Mouse (Mus musculus) macrophage (primary cell): ENCODE measurements around the gene Grhl3. TPM values are rescaled to one million over a fixed set of nuclear protein-coding genes. Genes with fewer than 3 reads are reported as not detected.
A peak's percentile ranks its signal among the peaks of the same experiment; 100 is the strongest.

Experiments
- H3K27ac ChIP-seq: fragments of 350-480 bp; formaldehyde crosslinking; 2 replicates; pipeline ENCODE4 v1.9.0; 2021
- H3K36me3 ChIP-seq: fragments of 350-480 bp; formaldehyde crosslinking; 2 replicates; pipeline ENCODE4 v1.9.0; 2021; ENCODE audit errors: inconsistent target
- H3K4me3 ChIP-seq: fragments of 350-480 bp; formaldehyde crosslinking; 2 replicates; pipeline ENCODE4 v1.9.0; 2021; ENCODE audit errors: inconsistent target
- H3K79me2 ChIP-seq: fragments of 350-480 bp; formaldehyde crosslinking; 2 replicates; pipeline ENCODE4 v1.9.0; 2021; ENCODE audit errors: inconsistent target
- WGBS: methylation state at CpG from one replicate; pipeline ENCODE4 v1.1.7; 2026; ENCODE audit warnings: inconsistent platforms; ENCODE audit not compliant: missing documents; 5-methylcytosine and 5-hydroxymethylcytosine counted together
- polyA plus RNA-seq: library from polyadenylated mRNA; stranded (reverse); fragments of 250-400 nt; gene quantifications from 3 replicates; pipeline ENCODE4 v1.2.4, GENCODE M21; 2018; ENCODE audit warnings: inconsistent platforms

Grhl3 gene
- polyA plus RNA-seq, 1 experiment from 2014 or later: not detected

DNA sequence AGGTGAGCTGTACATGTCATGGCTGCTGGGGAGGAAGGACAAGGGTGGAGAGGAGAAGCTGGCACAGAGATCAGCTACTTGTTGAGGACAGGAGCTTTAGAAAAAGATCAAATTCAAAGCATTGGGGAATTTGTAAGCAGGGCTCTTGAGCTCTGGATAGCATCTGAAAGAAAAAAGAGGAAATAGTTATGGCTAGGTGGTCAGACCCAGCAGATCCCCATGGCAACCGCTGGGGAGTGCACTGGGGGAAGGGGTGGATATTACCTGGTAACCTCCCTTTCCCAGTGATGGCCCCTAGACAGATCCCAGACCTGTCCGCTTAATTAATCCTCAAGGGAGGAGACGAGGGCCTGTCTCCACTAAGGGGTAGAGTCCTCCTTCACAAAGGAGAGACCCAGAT is 73.6 kb downstream of the Grhl3 start:
- H3K4me3 ChIP-seq: no peak overlapping the region
- no peak overlapping the region for H3K27ac ChIP-seq
- H3K36me3 ChIP-seq: no peaks in the 10 kb centered on the region
- H3K79me2 ChIP-seq: no peaks in the 10 kb centered on the region
- WGBS: 60% methylated on average over 3 of the region's 3 CpGs

DNA sequence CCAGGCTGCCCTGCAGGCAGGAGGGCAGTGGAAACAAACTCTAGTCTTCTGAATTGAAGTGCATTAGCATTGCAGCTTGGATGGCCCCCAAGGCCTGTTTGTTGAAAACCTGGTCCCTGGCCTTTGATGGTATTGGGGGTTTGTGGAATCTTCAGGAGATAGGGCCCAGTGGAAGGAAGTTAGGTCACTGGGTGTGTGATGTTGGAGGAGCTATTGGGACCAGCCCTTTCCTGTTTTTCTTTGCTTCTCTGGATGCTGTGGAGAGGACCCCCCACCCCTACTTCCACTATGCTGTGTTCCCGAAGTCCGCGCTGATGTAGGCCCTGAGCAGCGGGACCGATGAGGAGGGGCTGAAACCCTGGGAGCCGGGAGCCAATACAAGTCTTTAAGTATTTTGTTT is 75.3 kb downstream of the Grhl3 start:
- Histone ChIP-seq H3K36me3 (no peaks in the 10 kb centered on the region), H3K27ac (no peak overlapping the region), H3K79me2 (no peaks in the 10 kb centered on the region; the same call in 1 of the 2 replicates), H3K4me3 (no peak overlapping the region)
- WGBS: 95% methylated on average over 6 of the region's 6 CpGs

DNA sequence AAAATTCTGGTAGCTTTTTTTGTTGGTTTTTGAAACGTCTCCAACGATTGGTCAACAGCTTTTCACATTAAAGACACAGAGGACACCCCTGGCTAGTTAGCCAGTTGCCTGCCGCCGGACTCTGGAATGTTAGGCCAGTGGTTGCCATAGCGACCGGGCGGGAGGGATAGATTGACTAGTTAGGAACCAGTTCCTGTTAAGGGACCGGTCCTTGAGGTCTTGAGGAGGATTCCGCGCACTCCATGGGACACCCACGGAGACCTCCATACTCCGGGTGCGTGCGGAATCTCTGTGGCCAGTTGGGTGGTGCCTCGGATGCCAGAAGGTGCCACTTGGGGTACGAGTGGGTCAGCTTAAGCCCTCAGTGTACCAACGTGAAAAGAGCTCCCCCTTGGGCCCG is 77.6 kb downstream of the Grhl3 start:
- no peaks in the 10 kb centered on the region for H3K36me3 ChIP-seq
- no peak overlapping the region for H3K4me3 ChIP-seq
- 75% methylated on average over 18 of the region's 18 CpGs for WGBS
- no peaks in the 10 kb centered on the region; the same call in 1 of the 2 replicates for H3K79me2 ChIP-seq
- H3K27ac ChIP-seq: no peak overlapping the region

DNA sequence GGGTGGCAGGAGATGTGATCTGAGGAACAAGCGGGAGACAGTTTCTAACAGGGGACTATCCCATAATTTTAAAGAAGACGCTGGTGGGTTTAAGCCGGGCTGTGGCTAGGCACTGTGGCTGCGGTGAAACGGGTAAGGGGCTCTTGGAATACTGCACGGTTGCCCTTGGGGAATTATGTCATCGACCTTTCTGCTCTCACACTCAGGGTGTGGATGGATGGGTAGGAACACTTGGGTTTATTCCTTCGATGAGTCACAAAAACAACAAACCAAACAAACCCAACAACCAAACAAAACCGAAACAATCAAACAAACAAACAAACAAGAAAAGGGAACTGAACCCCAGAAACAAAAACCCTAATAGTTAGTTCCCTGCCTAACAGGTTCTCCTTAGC is 78.0 kb downstream of the Grhl3 start:
- H3K79me2 ChIP-seq: no peaks in the 10 kb centered on the region; the same call in 1 of the 2 replicates
- no peak overlapping the region for H3K27ac ChIP-seq
- H3K36me3 ChIP-seq: 0 out of 2 replicates have a peak, but pooled peaks cover 3% of the 10 kb centered on the region
- H3K4me3 ChIP-seq: peak overlapping the region; percentile 79; the same call in 1 of the 2 replicates
- 32% methylated on average over 9 of the region's 9 CpGs for WGBS

- WGBS: 2% methylated on average over 52 of the region's 53 CpGs
Observed at GRCm38 (mm10) chr4:135494521-135495396, 78.7 kb downstream of the Grhl3 start, which contains the start of the genes Stpg1 and Nipal3. Stpg1 (plus strand) TSS chr4:135494790. Nipal3 (minus strand) TSS chr4:135495038.

GRCm38 (mm10) chr4:135493691-135494520 is 79.5 kb downstream of the Grhl3 start:
- H3K27ac ChIP-seq: peak overlapping the region; percentile 28; the same call in 1 of the 2 replicates
- H3K79me2 ChIP-seq: no peaks in the 10 kb centered on the region; the same call in 1 of the 2 replicates
- 1% methylated on average over 32 of the region's 33 CpGs for WGBS
- H3K4me3 ChIP-seq: peak overlapping the region; percentile 79
- H3K36me3 ChIP-seq: peaks cover 18% of the 10 kb centered on the region

More at GRCm38 (mm10) chr4:135494521-135495396, 78.7 kb downstream of the Grhl3 start, which contains the start of the genes Stpg1 and Nipal3:
- Histone ChIP-seq H3K4me3 (peak within 1 kb of the TSS; percentile 79), H3K36me3 (peaks cover 10% of the 10 kb centered on the region), H3K79me2 (no peaks in the 10 kb centered on the region; the same call in 1 of the 2 replicates), H3K27ac (peak within 1 kb of the TSS; percentile 28; the same call in 1 of the 2 replicates)

GRCm38 (mm10) chr4:135493271-135493670 is 80.2 kb downstream of the Grhl3 start:
- Histone ChIP-seq H3K4me3 (peak overlapping the region; percentile 79), H3K79me2 (no peaks in the 10 kb centered on the region; the same call in 1 of the 2 replicates), H3K36me3 (peaks cover 24% of the 10 kb centered on the region), H3K27ac (no peak overlapping the region)
- WGBS: 43% methylated on average over 4 of the region's 4 CpGs

Other genes with a start within 250 kb of the Grhl3 start
- 79.8 to 270 TPM (median 92.9 TPM) in 3 replicates for gene Srrm1, start 220.3 kb downstream of the Grhl3 start, polyA plus RNA-seq
- gene Ncmap, start 175.4 kb downstream of the Grhl3 start, polyA plus RNA-seq: not detected in 3 replicates
- gene Rcan3, start 139.8 kb downstream of the Grhl3 start, polyA plus RNA-seq: 11.8 to 22.3 TPM (median 17.3 TPM) in 3 replicates
- 0.40 to 0.56 TPM in 2 of 3 replicates, not detected in the other for gene Stpg1, start 78.8 kb downstream of the Grhl3 start, polyA plus RNA-seq
- gene Nipal3, start 78.6 kb downstream of the Grhl3 start, polyA plus RNA-seq: 10.9 to 33.9 TPM (median 26.1 TPM) in 3 replicates
- gene Ifnlr1, start 112.7 kb upstream of the Grhl3 start, polyA plus RNA-seq: 0.04 TPM in 1 of 3 replicates, not detected in the others
- gene Il22ra1, start 154.5 kb upstream of the Grhl3 start, polyA plus RNA-seq: not detected in 3 replicates
- 0.09 TPM in 1 of 3 replicates, not detected in the others for gene Myom3, start 186.1 kb upstream of the Grhl3 start, polyA plus RNA-seq